Mouse (Mus musculus): Measurements from ENCODE around the gene Tmed2. TPM values are rescaled to one million over a fixed set of nuclear protein-coding genes. Genes with fewer than 3 reads are reported as not detected.

Tmed2 gene
- polyA plus RNA-seq, 1 experiment: 112 TPM

GRCm38 (mm10) chr5:124521588-124521987, 18.9 kb upstream of the Tmed2 start:
- no peak overlapping the region for H3K4me3 ChIP-seq (replicated peaks; ENCODE audit: extremely low read depth, low read depth, low read length)
- TF ChIP-seq CTCF (IDR thresholded peaks at IDR 0.05; ENCODE audit: insufficient read depth, low read length) (no peak), POLR2A (IDR thresholded peaks at IDR 0.05; ENCODE audit: borderline replicate concordance, extremely low read depth, low read depth, low read length) (no peak)
- WGBS: 75% methylated on average over 4 of the region's 4 CpGs
- no peaks in the 10 kb centered on the region for H3K4me1 ChIP-seq (ENCODE audit: control insufficient read depth, insufficient read depth, low read length)
- no peak for DNase-seq

GRCm38 (mm10) chr5:124523032-124523431, 17.5 kb upstream of the Tmed2 start:
- WGBS: 96% methylated on average over 8 of the region's 8 CpGs
- peak; percentile 37; the same call in 1 of the 2 replicates for TF ChIP-seq CTCF (IDR thresholded peaks at IDR 0.05; ENCODE audit: insufficient read depth, low read length)
- TF ChIP-seq POLR2A (IDR thresholded peaks at IDR 0.05; ENCODE audit: borderline replicate concordance, extremely low read depth, low read depth, low read length): no peak
- DNase-seq: no peak
- Histone ChIP-seq H3K4me3 (replicated peaks; ENCODE audit: extremely low read depth, low read depth, low read length) (no peak overlapping the region), H3K4me1 (ENCODE audit: control insufficient read depth, insufficient read depth, low read length) (no peaks in the 10 kb centered on the region)

- no peak overlapping the region for H3K4me3 ChIP-seq (replicated peaks; ENCODE audit: extremely low read depth, low read depth, low read length)
- no peak for DNase-seq
- no peak for TF ChIP-seq POLR2A (IDR thresholded peaks at IDR 0.05; ENCODE audit: borderline replicate concordance, extremely low read depth, low read depth, low read length)
- TF ChIP-seq CTCF (IDR thresholded peaks at IDR 0.05; ENCODE audit: insufficient read depth, low read length): no peak
- WGBS: 82% methylated on average over 5 of the region's 5 CpGs
- no peaks in the 10 kb centered on the region; the same call in 1 of the 2 replicates for H3K4me1 ChIP-seq (ENCODE audit: control insufficient read depth, insufficient read depth, low read length)
These were observed 15.6 kb upstream of the Tmed2 start for GRCm38 (mm10) chr5:124524943-124525342.

GRCm38 (mm10) chr5:124528351-124528750, 12.1 kb upstream of the Tmed2 start:
- Histone ChIP-seq H3K4me1 (ENCODE audit: control insufficient read depth, insufficient read depth, low read length) (peaks cover 7% of the 10 kb centered on the region), H3K4me3 (replicated peaks; ENCODE audit: extremely low read depth, low read depth, low read length) (no peak overlapping the region)
- TF ChIP-seq CTCF (IDR thresholded peaks at IDR 0.05; ENCODE audit: insufficient read depth, low read length) (no peak), POLR2A (IDR thresholded peaks at IDR 0.05; ENCODE audit: borderline replicate concordance, extremely low read depth, low read depth, low read length) (no peak)
- 64% methylated on average over 4 of the region's 4 CpGs for WGBS
- DNase-seq: no peak

GRCm38 (mm10) chr5:124528791-124529190, 11.7 kb upstream of the Tmed2 start:
- H3K4me3 ChIP-seq (replicated peaks; ENCODE audit: extremely low read depth, low read depth, low read length): peak overlapping the region; percentile 28

GRCm38 (mm10) chr5:124529191-124529651, 11.3 kb upstream of the Tmed2 start:
- TF ChIP-seq CTCF (IDR thresholded peaks at IDR 0.05; ENCODE audit: insufficient read depth, low read length) (no peak), POLR2A (IDR thresholded peaks at IDR 0.05; ENCODE audit: borderline replicate concordance, extremely low read depth, low read depth, low read length) (peak; percentile 31; the same call in 1 of the 2 replicates)
- DNase-seq: peak; percentile 45
- peak overlapping the region; percentile 12 for H3K4me3 ChIP-seq (replicated peaks; ENCODE audit: extremely low read depth, low read depth, low read length)
- H3K4me1 ChIP-seq (ENCODE audit: control insufficient read depth, insufficient read depth, low read length): peaks cover 7% of the 10 kb centered on the region
- WGBS: 16% methylated on average over 8 of the region's 8 CpGs

More at GRCm38 (mm10) chr5:124528791-124529190, 11.7 kb upstream of the Tmed2 start:
- DNase-seq: peak; percentile 34
- 22% methylated on average over 9 of the region's 9 CpGs for WGBS
- no peak for TF ChIP-seq CTCF (IDR thresholded peaks at IDR 0.05; ENCODE audit: insufficient read depth, low read length)
- TF ChIP-seq POLR2A (IDR thresholded peaks at IDR 0.05; ENCODE audit: borderline replicate concordance, extremely low read depth, low read depth, low read length): no peak
- peaks cover 7% of the 10 kb centered on the region for H3K4me1 ChIP-seq (ENCODE audit: control insufficient read depth, insufficient read depth, low read length)

- Histone ChIP-seq H3K4me3 (replicated peaks; ENCODE audit: extremely low read depth, low read depth, low read length) (peak overlapping the region; percentile 12), H3K4me1 (ENCODE audit: control insufficient read depth, insufficient read depth, low read length) (peaks cover 7% of the 10 kb centered on the region)
- no peak for DNase-seq
- WGBS: 29% methylated on average over 8 of the region's 8 CpGs
- TF ChIP-seq POLR2A (IDR thresholded peaks at IDR 0.05; ENCODE audit: borderline replicate concordance, extremely low read depth, low read depth, low read length): no peak
- no peak for TF ChIP-seq CTCF (IDR thresholded peaks at IDR 0.05; ENCODE audit: insufficient read depth, low read length)
These were observed 10.8 kb upstream of the Tmed2 start for GRCm38 (mm10) chr5:124529697-124530096.

GRCm38 (mm10) chr5:124530655-124531582, 9.6 kb upstream of the Tmed2 start, which contains the start of gene Rilpl1:
TSS of gene Rilpl1 (minus strand) at chr5:124531391.
- Histone ChIP-seq H3K4me1 (ENCODE audit: control insufficient read depth, insufficient read depth, low read length) (peaks cover 7% of the 10 kb centered on the region), H3K4me3 (replicated peaks; ENCODE audit: extremely low read depth, low read depth, low read length) (peak within 1 kb of the TSS; percentile 91)
- under 1% methylated on average over 95 of the region's 96 CpGs for WGBS
- TF ChIP-seq CTCF (IDR thresholded peaks at IDR 0.05; ENCODE audit: insufficient read depth, low read length) (no peak), POLR2A (IDR thresholded peaks at IDR 0.05; ENCODE audit: borderline replicate concordance, extremely low read depth, low read depth, low read length) (0 out of 2 replicates have a peak, but pooled peaks have one; percentile 25)
- DNase-seq: peak; percentile 82

- WGBS: 11% methylated on average over 14 of the region's 14 CpGs
- DNase-seq: no peak
These were observed 8.9 kb upstream of the Tmed2 start for GRCm38 (mm10) chr5:124531583-124531930.

More at GRCm38 (mm10) chr5:124531583-124531930, 8.9 kb upstream of the Tmed2 start:
- TF ChIP-seq CTCF (IDR thresholded peaks at IDR 0.05; ENCODE audit: insufficient read depth, low read length) (no peak), POLR2A (IDR thresholded peaks at IDR 0.05; ENCODE audit: borderline replicate concordance, extremely low read depth, low read depth, low read length) (no peak)
- Histone ChIP-seq H3K4me1 (ENCODE audit: control insufficient read depth, insufficient read depth, low read length) (peaks cover 7% of the 10 kb centered on the region), H3K4me3 (replicated peaks; ENCODE audit: extremely low read depth, low read depth, low read length) (peak overlapping the region; percentile 91)
